Mouse (Mus musculus) layer of hippocampus, adult 11-12 months (tissue): ENCODE results near the gene Fh1.

ENCODE experiments used
- DNase-seq: peaks from one replicate; pipeline ENCODE4 v3.0.0; 2022; ENCODE audit warnings: low spot score

Gene Fh1

GRCm38 (mm10) chr1:175625257-175625879 is at the start of gene Fh1:
TSS of gene Fh1 (minus strand) at chr1:175625635.
- peak; percentile 97 for DNase-seq

GRCm38 (mm10) chr1:175675116-175675515 is 49.7 kb upstream of the Fh1 start:
- DNase-seq = no peak

DNA sequence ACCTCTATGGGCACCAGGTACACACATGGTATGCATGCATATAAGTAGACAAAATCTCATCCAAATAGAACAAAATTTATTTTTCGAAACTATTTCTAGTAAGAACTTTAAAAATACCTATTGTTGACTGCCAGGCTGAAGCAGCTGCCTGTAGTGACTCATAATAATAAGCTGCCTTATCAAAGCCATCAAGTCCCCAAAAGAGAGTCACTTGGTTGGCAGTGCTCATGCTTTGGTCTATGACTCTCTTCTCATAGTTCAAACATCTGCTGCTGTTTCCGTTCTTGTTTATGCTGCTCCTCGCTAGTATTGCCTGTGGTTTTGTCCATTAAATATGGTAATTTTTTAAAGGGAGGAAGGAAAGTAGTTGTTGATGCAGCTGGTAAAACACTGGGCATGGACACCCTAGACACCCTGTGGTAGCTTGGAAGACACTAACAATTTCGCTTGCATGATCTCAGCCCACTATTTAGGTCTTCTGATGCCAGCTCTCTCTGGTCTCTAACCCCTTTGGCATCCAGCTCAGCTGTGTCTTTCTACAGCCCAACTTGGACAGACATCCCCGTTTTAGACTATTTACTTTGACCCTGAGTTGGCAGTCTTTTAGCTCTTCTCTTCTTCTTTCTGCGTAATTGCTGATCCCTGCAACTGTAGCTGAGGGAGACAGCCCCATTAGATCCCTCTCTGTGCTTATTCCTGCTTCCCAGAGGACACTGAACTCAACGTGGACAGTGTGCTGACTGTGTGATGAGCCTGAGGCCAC is 48.3 kb upstream of the Fh1 start:
- DNase-seq = no peak

- DNase-seq = no peak
Observed at GRCm38 (mm10) chr1:175671626-175672025, 46.2 kb upstream of the Fh1 start.

DNA sequence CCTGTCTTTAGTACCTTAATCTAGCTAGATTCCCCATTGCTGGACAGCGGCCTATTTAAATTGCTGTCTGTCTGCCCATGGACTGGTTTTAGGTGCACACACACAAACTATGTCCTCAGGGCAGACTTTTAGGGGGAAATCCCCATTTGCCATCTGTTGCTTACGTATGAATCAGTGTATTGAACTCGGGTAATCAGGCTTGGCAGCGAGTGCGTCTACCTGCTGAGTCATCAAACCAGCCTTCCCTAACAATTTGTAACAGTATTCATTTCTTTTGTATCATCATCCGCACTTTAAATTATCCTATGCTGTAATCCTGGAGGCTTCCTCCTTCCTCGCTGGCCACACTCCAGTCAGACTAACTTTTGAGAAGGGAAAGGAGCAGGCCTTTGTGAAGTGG is 44.6 kb upstream of the Fh1 start:
- DNase-seq = no peak

- DNase-seq = no peak
Observed at GRCm38 (mm10) chr1:175669456-175669855, 44.0 kb upstream of the Fh1 start.

GRCm38 (mm10) chr1:175668666-175669405 is 43.4 kb upstream of the Fh1 start:
- DNase-seq = peak; percentile 40

- DNase-seq = no peak
Observed at GRCm38 (mm10) chr1:175659900-175660299, 34.5 kb upstream of the Fh1 start.

GRCm38 (mm10) chr1:175648615-175649014 is 23.2 kb upstream of the Fh1 start:
- no peak for DNase-seq

DNA sequence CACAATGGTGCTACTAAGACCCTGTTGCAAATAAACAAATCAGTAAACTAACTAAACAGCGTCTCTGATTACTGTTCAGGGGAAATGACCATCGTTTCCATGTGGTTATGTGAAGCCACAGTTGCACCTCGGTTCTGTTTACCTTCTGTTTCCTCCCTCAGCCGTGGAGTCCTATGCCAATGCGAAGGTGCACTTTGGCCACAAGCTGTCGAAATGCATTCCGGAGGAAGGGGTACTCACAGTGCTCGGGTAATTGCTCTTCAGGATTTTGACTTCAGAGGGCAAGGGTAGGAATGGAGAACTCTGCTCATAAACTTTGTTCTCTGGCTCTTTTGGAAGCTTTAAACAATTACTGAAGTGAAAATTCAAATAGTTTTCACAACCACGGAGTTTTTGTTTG is 21.5 kb upstream of the Fh1 start:
- no peak for DNase-seq

DNA sequence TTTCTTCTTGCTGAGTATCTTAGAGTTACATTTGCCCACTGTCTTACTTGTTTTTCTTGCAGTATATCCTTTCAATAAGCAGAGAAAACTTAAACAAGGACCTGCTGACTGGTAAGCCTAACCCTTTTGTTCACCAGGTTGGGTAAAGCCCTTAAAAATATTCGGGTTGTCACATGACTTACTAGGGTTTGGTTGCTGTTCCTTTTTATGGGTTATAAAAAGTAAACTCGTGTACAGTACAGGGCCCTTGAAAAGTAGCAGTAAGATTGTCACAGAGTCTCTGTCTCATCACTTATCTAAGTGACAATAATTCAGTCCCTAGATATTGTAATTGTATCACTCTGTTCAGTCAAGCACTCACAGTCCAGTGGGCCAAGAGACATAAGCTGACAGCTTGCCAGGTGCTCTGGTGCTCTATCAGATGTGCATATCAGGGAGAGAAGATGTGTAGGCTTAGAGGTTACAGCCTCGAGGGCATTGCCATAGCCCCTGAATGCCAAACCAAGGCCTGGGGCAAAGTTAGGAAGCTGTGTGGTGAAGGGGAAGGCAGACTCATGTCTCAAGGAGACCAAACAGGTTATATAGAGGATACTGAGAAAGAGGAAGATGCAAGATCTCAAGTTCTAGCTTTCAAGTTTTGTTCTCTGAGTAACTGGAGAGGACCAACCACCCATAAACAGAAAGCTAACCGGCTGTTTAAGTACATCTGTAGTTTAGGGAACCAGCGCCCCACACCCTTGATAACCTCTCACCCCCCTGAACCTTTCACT is 18.2 kb upstream of the Fh1 start:
- DNase-seq = no peak

DNA sequence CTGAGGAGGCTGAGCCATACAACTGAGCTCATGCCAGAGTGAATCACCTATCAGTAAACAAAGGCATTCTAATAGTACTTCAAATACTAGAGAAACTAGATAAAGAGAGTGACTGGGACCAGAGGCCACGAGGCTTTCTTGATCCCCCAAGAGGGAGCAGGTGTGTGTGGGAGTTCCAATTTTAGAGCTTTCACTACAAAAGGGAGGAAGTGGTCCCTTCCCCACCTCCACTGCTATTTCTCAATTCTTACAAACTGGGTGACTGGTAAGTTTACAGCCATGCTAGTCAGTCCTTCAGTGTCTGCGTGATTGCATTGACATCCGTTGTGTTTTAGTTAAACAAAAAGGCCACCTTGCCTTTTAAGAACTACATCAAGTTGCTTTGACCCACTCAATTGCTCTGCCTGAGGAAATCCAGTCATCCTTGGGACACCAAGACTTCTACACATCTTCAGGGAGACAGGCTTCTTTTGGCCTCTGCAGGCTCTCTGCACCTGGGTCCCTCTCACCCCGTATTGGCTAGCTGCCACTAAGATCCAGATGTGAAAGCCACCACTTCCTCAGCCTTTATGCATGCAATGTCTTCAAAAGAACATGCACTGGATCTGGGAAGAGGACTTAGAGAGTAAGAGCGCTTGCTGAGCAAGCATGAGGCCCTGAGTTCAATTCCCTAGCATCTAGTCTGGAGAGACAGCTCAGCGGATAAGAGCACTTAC is 15.2 kb upstream of the Fh1 start:
- DNase-seq = no peak

DNA sequence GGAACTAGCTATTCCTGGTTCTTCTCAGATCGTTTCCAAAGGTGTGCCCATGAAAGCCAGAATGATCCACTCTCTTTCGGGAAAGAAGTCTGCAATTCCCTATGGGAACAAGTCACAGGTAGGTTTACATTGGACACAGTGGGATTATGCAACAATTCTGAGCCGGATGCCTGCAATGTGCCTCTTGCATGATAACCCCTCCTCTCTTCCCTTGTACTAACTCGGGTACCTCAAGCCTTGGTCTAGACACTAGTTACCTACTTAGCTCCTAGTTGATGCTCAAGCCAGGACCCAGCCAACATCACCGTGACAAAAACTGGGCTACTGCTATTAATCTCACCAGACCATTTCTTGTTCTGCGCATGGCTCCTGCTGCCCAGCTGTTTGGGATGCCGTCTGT is 13.6 kb upstream of the Fh1 start:
- DNase-seq = no peak

GRCm38 (mm10) chr1:175637677-175638076 is 12.2 kb upstream of the Fh1 start:
- DNase-seq = no peak

- DNase-seq = no peak
Observed at GRCm38 (mm10) chr1:175632470-175632869, 7.0 kb upstream of the Fh1 start.

DNA sequence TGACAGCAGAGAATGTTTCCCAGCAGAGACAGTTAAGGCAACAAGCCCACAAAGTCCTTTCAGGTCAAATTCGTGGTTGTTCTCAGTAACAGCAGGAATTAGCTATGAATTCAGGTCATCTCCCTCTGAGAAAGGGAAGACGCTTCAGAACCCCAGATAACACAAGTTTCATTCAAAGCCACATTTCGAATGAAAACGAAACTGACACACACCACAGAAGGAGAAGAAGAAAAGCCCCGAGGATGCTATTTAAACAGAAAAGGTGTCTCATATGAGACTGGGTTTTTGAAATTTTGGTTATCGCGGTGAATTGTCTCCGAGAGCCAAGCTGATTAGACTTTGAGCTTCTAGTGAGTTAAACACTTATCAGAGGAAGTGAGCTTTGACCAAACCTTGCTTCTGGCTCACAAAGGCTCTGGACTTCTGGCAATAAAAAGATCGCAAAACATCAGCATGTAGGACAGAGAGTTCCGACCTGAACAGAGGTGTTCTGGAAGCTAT is 6.3 kb upstream of the Fh1 start:
- DNase-seq = no peak

GRCm38 (mm10) chr1:175631080-175631479 is 5.6 kb upstream of the Fh1 start:
- DNase-seq = no peak

DNA sequence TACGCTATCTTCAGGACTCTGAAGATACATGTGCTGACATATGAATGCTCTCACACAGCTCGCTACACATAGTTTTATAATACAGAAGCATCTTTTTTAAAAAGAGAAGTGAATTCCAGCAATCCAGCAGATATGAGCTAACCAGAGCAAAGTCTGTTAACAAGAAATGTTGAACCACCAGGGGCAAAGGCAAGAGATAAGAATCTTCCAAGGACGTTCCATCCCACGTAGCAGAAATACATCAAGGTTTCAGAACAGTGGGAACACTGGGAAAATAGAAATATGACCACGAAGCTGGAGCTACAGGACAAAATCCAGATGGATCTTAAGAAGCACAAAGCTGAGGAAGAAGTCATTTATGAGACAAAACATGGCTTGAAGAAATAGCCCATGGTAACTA is 4.9 kb upstream of the Fh1 start:
- DNase-seq = no peak

DNA sequence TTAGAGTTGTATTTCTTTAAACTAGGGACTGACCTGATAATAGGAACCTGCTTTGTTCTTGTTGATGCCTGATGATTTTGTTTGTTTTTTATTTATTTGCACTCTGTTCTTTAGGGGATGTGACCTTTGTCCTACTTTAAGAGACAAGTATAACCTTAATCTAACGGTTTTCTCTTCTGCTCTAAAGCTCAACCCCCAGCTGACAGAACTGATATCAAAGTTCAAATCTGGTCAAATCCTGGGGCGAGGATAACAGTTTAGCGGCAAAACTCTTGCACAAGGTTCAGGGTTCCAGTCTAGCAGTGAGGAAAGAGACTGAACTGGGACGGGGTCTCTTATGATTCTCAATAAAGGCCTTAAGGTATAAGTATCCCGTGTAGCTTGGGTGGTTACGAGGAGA is 3.8 kb upstream of the Fh1 start:
- no peak for DNase-seq

DNA sequence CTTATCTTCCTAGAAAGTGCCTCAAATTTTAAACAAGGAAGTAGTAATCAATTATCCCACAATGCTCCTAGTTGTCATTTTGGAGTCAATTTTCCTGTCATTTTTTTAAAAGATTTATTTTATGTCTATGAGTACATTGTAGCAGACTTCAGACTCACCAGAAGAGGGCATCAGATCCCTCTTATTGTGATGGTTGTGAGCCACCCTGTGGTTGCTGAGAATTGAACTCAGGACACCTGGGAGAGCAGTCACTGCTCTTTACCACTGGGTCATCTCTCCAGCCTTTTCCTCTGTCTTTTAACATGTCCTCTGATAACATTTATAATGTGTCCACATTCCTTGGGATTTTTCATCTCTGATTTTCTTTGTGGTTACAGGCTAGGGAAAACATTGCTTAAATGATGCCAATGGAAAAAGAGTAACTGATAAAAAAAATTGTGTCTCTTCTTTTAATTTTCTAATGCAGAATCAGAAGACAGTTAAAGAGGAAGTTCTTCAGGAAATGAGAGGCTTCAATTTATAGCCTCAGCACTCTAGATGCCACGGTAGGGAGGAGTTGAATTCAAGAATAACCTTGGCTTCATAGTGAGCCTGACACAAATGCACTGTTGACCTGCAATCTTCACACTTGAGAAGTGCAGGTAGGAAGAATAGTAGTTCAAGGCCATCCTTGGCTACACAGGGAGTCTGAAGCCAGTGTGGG is 706 bp upstream of the Fh1 start:
- peak; percentile 19 for DNase-seq

DNA sequence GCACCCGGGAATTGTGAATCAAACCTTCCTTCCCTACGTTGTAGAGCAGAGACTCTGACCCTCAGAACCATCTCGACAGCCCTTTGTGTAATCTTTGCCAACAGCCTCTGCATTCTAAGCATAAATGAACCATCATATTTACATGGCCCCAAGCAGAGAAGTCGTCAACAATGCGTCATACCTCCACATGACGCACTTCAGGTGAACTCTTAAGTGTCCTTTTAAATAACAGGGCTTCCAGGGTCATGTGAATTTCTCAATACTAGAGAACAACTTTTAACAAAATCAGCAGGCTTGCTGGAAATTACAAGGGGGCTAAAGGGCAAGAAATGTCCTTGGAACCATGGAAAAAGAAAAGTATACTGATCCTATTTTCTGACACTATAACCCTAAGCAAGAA is 1.8 kb downstream of the Fh1 start:
- DNase-seq = no peak
